Mouse (Mus musculus) cerebellum, adult 2 months (tissue): ENCODE data around the gene Gigyf1.

ENCODE experiments used
- CTCF ChIP-seq: fragments of 200-500 bp; IDR thresholded peaks from 2 replicates; pipeline ENCODE4 v1.5.1; 2011; ENCODE audit warnings: low read depth, mild to moderate bottlenecking, control low read depth, low read length, moderate library complexity, borderline replicate concordance; ENCODE audit not compliant: insufficient read depth
- POLR2A ChIP-seq: fragments of 200-500 bp; IDR thresholded peaks from 2 replicates; pipeline ENCODE4 v1.6.1; 2011; ENCODE audit warnings: low read length, control low read depth, borderline replicate concordance; ENCODE audit not compliant: insufficient read depth

DNA sequence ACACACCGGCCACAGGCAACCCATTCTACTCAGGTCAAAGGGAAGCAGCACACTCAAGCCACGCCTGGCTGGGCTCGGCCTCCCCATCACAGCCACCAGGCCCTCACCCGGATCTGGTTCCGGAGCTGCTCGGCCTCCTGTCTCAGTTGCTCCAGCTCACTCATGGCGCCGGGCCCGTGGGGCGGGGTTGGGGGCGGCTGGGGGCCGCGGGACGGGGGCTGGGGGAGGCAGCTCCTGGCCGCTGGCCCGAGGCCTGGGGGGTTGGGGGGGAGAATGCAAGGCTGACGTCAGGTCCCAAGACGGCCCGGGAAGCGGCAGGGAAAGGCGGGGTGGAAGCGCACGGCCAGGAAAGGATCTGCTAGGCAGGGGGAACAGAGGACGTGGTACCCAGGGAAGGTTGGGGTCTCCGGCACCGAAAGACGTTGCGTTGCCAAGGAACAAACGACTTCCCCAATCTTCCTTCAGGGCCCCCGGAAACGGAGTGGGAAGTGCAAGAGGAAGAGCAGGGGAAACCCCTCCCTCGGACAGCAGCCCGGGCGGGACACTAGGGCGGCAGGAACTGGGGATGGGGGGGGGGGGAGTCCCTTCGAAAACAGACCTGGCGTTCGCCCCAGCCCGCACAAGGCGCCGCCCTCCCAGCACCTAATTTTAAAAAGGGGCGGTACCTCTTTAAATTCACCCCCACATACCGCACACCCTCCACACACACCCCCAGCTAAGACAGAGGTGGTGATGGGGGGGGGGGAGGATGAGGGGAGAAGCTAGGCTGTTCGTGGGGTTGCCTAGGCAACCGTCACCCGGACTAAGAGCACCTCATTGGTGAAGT is 12.5 kb downstream of the Gigyf1 start:
- TF ChIP-seq CTCF (no peak), POLR2A (no peak)
